Mouse (Mus musculus) heart, embryonic 15.5 days (tissue): ENCODE measurements around the gene Gfod2. TPM values are rescaled to one million over a fixed set of nuclear protein-coding genes. Genes with fewer than 3 reads are reported as not detected.

Experiments used
- ATAC-seq: fragments of 200-750 bp; cut with Nextera tagmentation; replicated peaks from 2 replicates; pipeline ENCODE4 v1.8.0; 2017; ENCODE audit warnings: low read depth, moderate TSS enrichment; ENCODE audit not compliant: insufficient number of reproducible peaks, insufficient read depth, low FRiP score
- H3K27ac ChIP-seq: fragments of 300-500 bp; sonication (generic); 2 replicates; pipeline ENCODE4 v1.5.1; 2015; ENCODE audit warnings: mild to moderate bottlenecking, inconsistent platforms
- H3K27me3 ChIP-seq: fragments of 300-500 bp; sonication (generic); 2 replicates; pipeline ENCODE4 v1.6.1; 2015; ENCODE audit warnings: inconsistent platforms
- H3K36me3 ChIP-seq: fragments of 300-500 bp; sonication (generic); 2 replicates; pipeline ENCODE4 v1.6.1; 2015; ENCODE audit warnings: mild to moderate bottlenecking, inconsistent platforms
- H3K4me1 ChIP-seq: fragments of 300-500 bp; sonication (generic); replicated peaks from 2 replicates; pipeline ENCODE4 v1.6.1; 2015; ENCODE audit warnings: inconsistent platforms
- H3K4me2 ChIP-seq: fragments of 300-500 bp; sonication (generic); 2 replicates; pipeline ENCODE4 v1.6.1; 2015; ENCODE audit warnings: inconsistent platforms, mild to moderate bottlenecking, moderate library complexity
- H3K4me3 ChIP-seq: fragments of 300-500 bp; sonication (generic); 2 replicates; pipeline ENCODE4 v1.5.1; 2015; ENCODE audit warnings: mild to moderate bottlenecking, inconsistent platforms
- H3K9ac ChIP-seq: fragments of 300-500 bp; sonication (generic); 2 replicates; pipeline ENCODE4 v1.6.1; 2015; ENCODE audit warnings: mild to moderate bottlenecking, inconsistent platforms
- H3K9me3 ChIP-seq: fragments of 300-500 bp; sonication (generic); replicated peaks from 2 replicates; pipeline ENCODE4 v1.6.1; 2016; ENCODE audit warnings: inconsistent platforms
- WGBS: fragments of 180-500 bp; shearing (Covaris S2); methylation state at CpG from one replicate; pipeline ENCODE4 v1.1.7; 2015; ENCODE audit warnings: mixed read lengths; 5-methylcytosine and 5-hydroxymethylcytosine counted together
- polyA plus RNA-seq: library from polyadenylated mRNA; unstranded; fragments of >200 nt; fragmentation: Nextera tagmentation; extraction: Ambion mirVana; gene quantifications from 2 replicates; pipeline ENCODE4 v1.2.1, GENCODE M21; 2015

Gene Gfod2
- polyA plus RNA-seq, 1 experiment from 2014 or later, result 10.1 TPM

DNA sequence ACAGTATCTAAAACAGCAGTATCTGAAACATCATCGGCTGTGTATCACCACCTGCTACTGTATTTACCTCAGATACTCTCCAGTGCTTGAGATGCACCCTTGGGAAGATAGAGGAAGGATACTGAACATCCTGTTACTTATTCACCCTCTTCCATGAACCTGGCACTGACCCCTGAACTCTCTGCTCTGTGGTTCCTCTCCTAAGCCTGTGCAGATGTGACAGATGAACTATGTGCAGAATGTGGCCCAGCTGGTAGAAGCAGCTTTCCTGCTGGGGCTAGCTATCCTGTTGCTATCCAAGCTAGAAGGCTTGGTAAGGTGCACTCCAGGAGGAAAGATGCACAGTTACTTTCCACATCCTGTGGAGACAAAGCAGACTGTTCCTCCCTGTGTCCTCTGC is 34.9 kb upstream of the Gfod2 start:
- Histone ChIP-seq H3K4me2 (no peak overlapping the region), H3K4me3 (no peak overlapping the region), H3K27me3 (peaks cover 19% of the 10 kb centered on the region; the same call in 1 of the 2 replicates), H3K27ac (no peak overlapping the region), H3K36me3 (no peaks in the 10 kb centered on the region), H3K4me1 (peaks cover 1% of the 10 kb centered on the region), H3K9me3 (no peaks in the 10 kb centered on the region), H3K9ac (no peak overlapping the region)
- ATAC-seq, result no peak
- WGBS, result 97% methylated on average over 1 of the region's 1 CpGs

DNA sequence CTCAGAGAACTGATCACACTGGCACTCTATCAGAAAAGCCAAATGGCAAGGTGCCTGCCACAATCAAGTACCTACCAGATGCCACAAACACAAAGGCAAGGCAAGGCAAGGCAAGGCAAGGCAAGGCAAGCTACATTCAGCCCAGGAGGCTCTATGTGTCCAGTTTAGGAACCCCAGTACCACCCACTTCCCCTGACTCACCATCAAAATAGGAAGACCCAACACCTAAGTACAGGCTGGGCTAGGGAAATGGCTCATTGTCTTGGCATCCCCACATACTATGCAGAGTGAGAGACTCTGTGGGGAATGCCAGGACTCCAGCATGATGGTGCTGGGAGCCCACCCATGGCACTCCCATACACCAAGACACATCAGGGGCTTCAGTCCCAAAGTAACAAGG is 31.2 kb upstream of the Gfod2 start:
- ATAC-seq, result no peak
- no peak overlapping the region for H3K4me3 ChIP-seq
- H3K36me3 ChIP-seq, result 0 out of 2 replicates have a peak, but pooled peaks cover 10% of the 10 kb centered on the region
- peaks cover 6% of the 10 kb centered on the region; the same call in 1 of the 2 replicates for H3K27me3 ChIP-seq
- no peaks in the 10 kb centered on the region for H3K4me1 ChIP-seq
- H3K9me3 ChIP-seq, result no peaks in the 10 kb centered on the region
- H3K4me2 ChIP-seq, result no peak overlapping the region
- no peak overlapping the region for H3K27ac ChIP-seq
- no peak overlapping the region for H3K9ac ChIP-seq

DNA sequence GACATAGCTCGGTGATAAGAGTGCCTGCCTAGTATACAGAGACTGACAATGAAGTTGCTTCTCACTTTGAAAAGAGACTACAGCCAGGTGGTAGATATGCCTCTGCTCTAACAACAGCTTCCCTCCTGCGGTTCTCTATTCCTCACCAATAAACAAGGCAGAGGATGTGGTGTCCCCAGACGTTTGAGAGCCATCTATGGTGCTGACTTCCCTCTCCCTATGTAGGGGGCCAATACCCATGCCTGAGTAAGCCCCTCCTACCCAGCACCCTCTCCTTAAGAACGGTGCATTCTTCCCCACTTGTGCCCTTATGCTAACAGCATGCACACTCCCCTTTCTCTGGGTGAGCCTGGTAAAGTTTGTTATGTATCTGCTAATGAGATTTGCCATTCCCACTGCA is 30.5 kb upstream of the Gfod2 start:
- Histone ChIP-seq H3K36me3 (0 out of 2 replicates have a peak, but pooled peaks cover 10% of the 10 kb centered on the region), H3K27ac (no peak overlapping the region), H3K9me3 (no peaks in the 10 kb centered on the region), H3K4me2 (no peak overlapping the region), H3K9ac (no peak overlapping the region), H3K4me3 (no peak overlapping the region), H3K27me3 (peaks cover 6% of the 10 kb centered on the region; the same call in 1 of the 2 replicates), H3K4me1 (no peaks in the 10 kb centered on the region)
- 58% methylated on average over 4 of the region's 4 CpGs for WGBS
- ATAC-seq, result peak; percentile 53; the same call in 1 of the 2 replicates

DNA sequence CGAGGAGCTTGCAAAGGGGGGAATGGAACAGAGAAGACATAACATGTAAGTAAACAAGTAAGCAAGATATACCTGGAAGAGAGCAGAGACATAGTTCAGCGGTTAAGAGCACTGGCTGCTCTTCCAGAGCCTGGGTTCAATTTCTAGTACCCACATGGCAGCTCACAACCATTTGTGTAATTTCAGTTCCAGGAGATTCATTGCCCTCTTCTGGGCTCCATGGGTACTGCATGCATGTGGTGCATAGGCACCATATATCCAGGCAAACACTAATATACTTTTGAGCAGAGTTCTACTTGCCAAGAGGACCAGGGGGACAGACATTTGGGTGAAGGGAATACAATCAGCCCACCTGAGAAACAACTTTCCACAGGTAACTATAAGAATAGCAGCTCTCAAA is 29.8 kb upstream of the Gfod2 start:
- Histone ChIP-seq H3K36me3 (0 out of 2 replicates have a peak, but pooled peaks cover 10% of the 10 kb centered on the region), H3K27me3 (peaks cover 6% of the 10 kb centered on the region; the same call in 1 of the 2 replicates), H3K4me2 (no peak overlapping the region), H3K9ac (no peak overlapping the region), H3K27ac (no peak overlapping the region), H3K4me1 (no peaks in the 10 kb centered on the region), H3K4me3 (no peak overlapping the region), H3K9me3 (no peaks in the 10 kb centered on the region)
- 96% methylated on average over 2 of the region's 2 CpGs for WGBS
- no peak for ATAC-seq

DNA sequence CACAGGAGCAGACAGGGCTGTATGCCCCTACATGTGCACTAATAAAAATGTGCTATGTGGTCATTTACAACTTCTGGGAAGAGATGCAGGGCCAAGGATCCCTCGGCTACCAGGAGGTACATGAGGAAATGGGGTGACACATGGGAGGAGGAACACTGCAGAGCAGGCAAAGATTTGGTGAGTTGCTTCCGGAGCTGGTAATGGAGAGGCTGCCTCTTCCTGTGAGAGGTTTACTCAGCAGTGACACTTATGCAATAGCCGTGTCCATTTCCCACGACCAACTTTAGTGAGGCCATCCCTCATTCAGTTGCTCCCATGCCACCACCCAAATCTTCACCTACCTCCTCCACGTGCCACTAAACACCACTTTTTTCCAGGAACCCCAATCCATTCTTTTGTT is 21.8 kb upstream of the Gfod2 start:
- H3K9me3 ChIP-seq, result no peaks in the 10 kb centered on the region
- H3K4me1 ChIP-seq, result no peaks in the 10 kb centered on the region
- H3K27me3 ChIP-seq, result no peaks in the 10 kb centered on the region
- H3K4me2 ChIP-seq, result no peak overlapping the region
- no peak overlapping the region for H3K27ac ChIP-seq
- peaks cover 43% of the 10 kb centered on the region for H3K36me3 ChIP-seq
- no peak overlapping the region for H3K9ac ChIP-seq
- no peak overlapping the region for H3K4me3 ChIP-seq
- 90% methylated on average over 5 of the region's 5 CpGs for WGBS
- no peak for ATAC-seq

DNA sequence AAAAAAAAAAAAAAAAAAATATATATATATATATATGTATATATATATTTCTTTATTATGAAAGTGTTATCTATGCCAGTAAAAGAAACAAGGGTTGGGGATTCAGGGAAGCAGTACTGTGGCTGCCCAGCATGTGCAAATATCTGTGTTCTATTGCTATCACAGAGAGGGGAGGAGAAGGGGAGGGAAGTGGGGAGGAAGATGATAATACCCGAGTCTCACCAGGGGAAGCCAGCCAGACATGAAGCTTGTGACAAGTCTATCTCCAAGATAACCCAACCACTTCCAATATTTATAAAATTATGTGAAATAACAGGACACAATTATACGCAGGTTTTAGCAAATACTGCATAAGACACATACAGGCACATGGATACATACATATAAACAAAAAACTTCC is 19.4 kb upstream of the Gfod2 start:
- Histone ChIP-seq H3K27me3 (no peaks in the 10 kb centered on the region), H3K9ac (no peak overlapping the region), H3K36me3 (peaks cover 68% of the 10 kb centered on the region), H3K27ac (no peak overlapping the region), H3K4me2 (no peak overlapping the region), H3K9me3 (no peaks in the 10 kb centered on the region), H3K4me3 (no peak overlapping the region), H3K4me1 (no peaks in the 10 kb centered on the region)
- no peak for ATAC-seq
- WGBS, result 69% methylated on average over 2 of the region's 2 CpGs

DNA sequence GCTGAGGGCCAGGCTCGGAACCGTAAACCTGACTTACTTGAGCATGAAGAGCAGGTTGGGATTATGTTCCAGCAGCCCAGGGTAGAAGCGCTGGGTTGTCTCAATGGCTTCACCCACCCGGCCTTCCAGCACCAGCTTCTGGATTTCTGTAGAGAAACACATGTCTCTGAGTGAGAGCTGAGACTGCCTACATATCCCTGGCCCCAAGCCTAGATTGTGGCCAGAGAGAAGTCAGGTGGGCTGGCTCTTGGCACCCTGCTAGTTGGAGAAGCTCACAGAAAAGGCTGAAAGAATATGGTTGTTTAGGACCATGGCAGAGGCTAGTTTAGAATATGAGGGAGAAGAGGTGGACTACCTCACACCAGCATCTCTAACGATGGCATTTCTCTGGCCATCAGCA is 16.0 kb upstream of the Gfod2 start:
- Histone ChIP-seq H3K4me3 (no peak overlapping the region), H3K36me3 (peaks cover 89% of the 10 kb centered on the region), H3K27me3 (no peaks in the 10 kb centered on the region), H3K27ac (no peak overlapping the region), H3K9me3 (no peaks in the 10 kb centered on the region), H3K9ac (no peak overlapping the region), H3K4me2 (no peak overlapping the region), H3K4me1 (no peaks in the 10 kb centered on the region)
- 93% methylated on average over 5 of the region's 5 CpGs for WGBS
- no peak for ATAC-seq

DNA sequence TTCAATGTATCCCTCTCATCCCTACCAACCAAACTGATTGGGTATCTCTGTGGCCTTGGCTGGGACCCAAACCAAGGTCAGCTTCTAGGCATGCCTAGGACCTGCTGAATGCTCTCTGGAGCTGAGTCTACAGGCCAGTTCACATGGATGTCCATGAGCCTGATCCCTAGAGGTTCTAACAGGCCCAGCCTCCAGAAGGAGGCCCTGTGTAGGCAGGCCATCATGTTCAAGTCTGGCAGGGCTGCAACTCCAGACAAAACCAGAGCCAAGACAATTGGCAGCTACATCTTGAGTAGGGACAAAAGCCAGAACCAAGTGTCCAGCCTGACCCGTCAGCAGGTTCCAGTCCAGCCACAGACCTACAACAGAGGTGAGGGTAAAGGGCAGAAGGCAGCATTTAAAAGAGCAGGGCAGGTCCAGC is 15.0 kb upstream of the Gfod2 start:
- WGBS, result 84% methylated on average over 1 of the region's 1 CpGs
- ATAC-seq, result no peak
- peaks cover 87% of the 10 kb centered on the region for H3K36me3 ChIP-seq

DNA sequence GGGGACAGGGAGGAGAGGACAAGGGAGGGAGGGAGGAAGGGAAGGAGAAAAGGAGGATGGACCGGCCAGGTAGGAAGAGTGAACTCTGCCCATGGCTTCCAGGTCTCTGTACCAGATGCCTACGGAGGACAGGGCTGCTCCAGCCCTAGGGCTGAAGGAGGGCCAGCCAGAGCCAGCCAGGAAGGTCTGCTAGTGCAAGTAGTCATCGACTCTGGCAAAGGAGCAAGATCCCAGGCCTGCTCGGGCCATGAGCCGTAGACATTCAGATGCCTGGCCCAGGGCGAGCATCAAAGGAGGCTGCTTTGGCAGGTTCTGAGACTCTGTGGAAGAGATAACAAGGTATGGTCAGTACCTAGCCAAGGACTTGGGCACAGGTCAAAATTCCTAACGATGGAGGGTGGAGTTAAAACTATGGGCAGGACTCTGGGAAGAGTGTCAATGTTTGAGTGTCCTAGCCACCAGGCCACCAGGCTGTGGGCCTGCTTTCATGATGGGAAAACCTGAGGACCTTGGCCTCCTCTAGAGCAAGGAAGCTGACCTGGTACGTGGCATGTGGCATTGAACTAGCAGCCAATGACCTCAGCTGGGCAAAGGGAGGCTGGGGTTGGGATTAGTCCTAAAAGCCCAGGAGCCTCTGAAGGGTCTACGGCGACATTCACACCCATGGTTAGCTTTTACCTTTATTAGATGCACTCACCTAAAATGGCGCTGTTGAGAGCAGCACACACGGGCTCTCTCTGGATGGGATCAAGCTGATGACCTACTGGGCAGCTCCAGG is 13.1 kb upstream of the Gfod2 start:
- 90% methylated on average over 12 of the region's 12 CpGs for WGBS
- ATAC-seq, result no peak
- H3K27me3 ChIP-seq, result no peaks in the 10 kb centered on the region

More for the DNA sequence above, 15.0 kb upstream of the Gfod2 start:
- Histone ChIP-seq H3K9me3 (no peaks in the 10 kb centered on the region), H3K9ac (no peak overlapping the region), H3K4me3 (no peak overlapping the region), H3K27me3 (no peaks in the 10 kb centered on the region), H3K27ac (no peak overlapping the region), H3K4me2 (no peak overlapping the region), H3K4me1 (no peaks in the 10 kb centered on the region)

DNA sequence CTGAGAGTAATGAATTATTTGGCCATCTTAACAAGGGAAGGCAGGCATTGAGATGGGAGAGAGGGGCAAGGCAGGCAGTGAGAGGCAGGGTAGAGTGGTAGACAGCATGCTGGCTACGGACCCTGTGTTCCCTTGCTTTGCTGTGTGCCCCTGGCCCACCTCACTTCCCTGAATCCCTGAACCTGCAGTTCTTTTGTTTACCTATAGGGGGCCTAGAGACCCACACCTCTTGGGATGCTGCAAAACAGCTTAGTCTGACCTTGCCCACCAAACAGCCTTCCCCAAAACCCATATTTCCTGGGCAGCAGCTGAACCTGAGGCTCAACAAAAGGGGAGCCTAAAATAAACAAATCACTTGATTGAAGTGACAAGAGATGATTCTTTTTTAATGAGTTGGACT is 12.1 kb upstream of the Gfod2 start:
- Histone ChIP-seq H3K4me3 (no peak overlapping the region), H3K27ac (no peak overlapping the region), H3K9ac (no peak overlapping the region), H3K4me2 (no peak overlapping the region), H3K9me3 (no peaks in the 10 kb centered on the region), H3K4me1 (no peaks in the 10 kb centered on the region), H3K36me3 (peaks cover 65% of the 10 kb centered on the region), H3K27me3 (no peaks in the 10 kb centered on the region)
- no peak for ATAC-seq
- WGBS, result 85% methylated on average over 1 of the region's 1 CpGs

More for the DNA sequence above, 13.1 kb upstream of the Gfod2 start:
- Histone ChIP-seq H3K27ac (no peak overlapping the region), H3K4me2 (no peak overlapping the region), H3K9me3 (no peaks in the 10 kb centered on the region), H3K36me3 (peaks cover 75% of the 10 kb centered on the region), H3K4me3 (no peak overlapping the region), H3K9ac (no peak overlapping the region), H3K4me1 (no peaks in the 10 kb centered on the region)

DNA sequence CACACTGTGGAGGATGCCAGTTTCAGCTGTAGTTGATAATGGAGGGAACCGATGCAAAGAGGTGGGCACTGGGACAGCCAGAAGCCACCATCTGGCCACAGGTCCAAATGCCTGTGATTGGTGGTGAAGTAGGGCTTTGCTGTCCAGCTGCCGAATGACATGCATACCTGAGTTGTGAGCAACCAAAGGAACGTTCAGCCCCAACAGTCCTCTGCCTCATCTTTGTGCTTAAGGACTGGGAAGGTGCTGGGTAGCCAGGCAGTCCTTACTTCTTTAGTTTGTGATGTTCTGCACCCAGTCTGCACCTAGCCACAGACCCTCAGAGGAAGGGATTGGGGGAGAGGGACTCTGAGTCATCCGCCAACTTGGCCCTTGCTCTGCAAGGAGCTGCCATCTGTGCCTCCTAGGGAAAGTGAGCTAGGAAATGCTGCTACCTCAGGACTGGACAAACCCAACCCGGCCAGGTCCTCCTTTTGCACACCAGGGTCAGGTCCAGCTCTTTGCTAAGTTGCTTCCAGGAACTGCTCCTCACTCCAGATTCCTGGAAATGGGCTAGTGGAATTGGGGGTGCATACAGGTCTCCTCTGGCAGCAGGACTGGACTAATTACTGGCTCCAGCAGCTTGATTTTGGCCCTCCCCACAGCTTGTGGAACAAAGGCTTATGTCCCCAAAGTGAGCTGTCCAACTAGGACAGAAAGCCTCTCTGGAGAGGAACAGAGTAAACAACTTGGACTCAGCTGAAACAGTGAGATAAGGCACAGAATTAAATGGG is 10.2 kb upstream of the Gfod2 start:
- H3K9me3 ChIP-seq, result no peaks in the 10 kb centered on the region
- no peaks in the 10 kb centered on the region for H3K4me1 ChIP-seq
- H3K36me3 ChIP-seq, result peaks cover 46% of the 10 kb centered on the region
- no peak overlapping the region for H3K4me2 ChIP-seq
- H3K27me3 ChIP-seq, result no peaks in the 10 kb centered on the region
- WGBS, result 84% methylated on average over 5 of the region's 5 CpGs
- no peak overlapping the region for H3K4me3 ChIP-seq
- H3K27ac ChIP-seq, result no peak overlapping the region
- no peak for ATAC-seq
- H3K9ac ChIP-seq, result no peak overlapping the region
